Mouse (Mus musculus) lung, embryonic 15.5 days (tissue): Measurements from ENCODE around the gene Net1. TPM values are rescaled to one million over a fixed set of nuclear protein-coding genes. Genes with fewer than 3 reads are reported as not detected.
A peak's percentile ranks its signal among the peaks of the same experiment; 100 is the strongest.
"Not testable (repeated sequence)": the region's sequence is repeated elsewhere in the genome, so short reads cannot be mapped to it uniquely, and the experiment has no call there.

Experiments
- ATAC-seq: fragments of 200-750 bp; cut with Nextera tagmentation; 2 replicates; pipeline ENCODE4 v1.8.0; 2017; ENCODE audit warnings: moderate number of reproducible peaks, borderline replicate concordance; ENCODE audit not compliant: low FRiP score, low TSS enrichment; ENCODE audit errors: extremely low read depth
- H3K27ac ChIP-seq: fragments of 300-500 bp; sonication (generic); 2 replicates; pipeline ENCODE4 v1.5.1; 2015; ENCODE audit warnings: moderate library complexity, mild to moderate bottlenecking, inconsistent platforms
- H3K27me3 ChIP-seq: fragments of 300-500 bp; sonication (generic); 2 replicates; pipeline ENCODE4 v1.6.1; 2015; ENCODE audit warnings: inconsistent platforms
- H3K36me3 ChIP-seq: fragments of 300-500 bp; sonication (generic); 2 replicates; pipeline ENCODE4 v1.6.1; 2015; ENCODE audit warnings: inconsistent platforms
- H3K4me1 ChIP-seq: fragments of 300-500 bp; sonication (generic); 2 replicates; pipeline ENCODE4 v1.6.1; 2015; ENCODE audit warnings: inconsistent platforms
- H3K4me2 ChIP-seq: fragments of 300-500 bp; sonication (generic); 2 replicates; pipeline ENCODE4 v1.6.1; 2015; ENCODE audit warnings: inconsistent platforms, mild to moderate bottlenecking, moderate library complexity
- H3K4me3 ChIP-seq: fragments of 300-500 bp; sonication (generic); 2 replicates; pipeline ENCODE4 v1.5.1; 2015; ENCODE audit warnings: mild to moderate bottlenecking, inconsistent platforms
- H3K9ac ChIP-seq: fragments of 300-500 bp; sonication (generic); 2 replicates; pipeline ENCODE4 v1.6.1; 2015; ENCODE audit warnings: inconsistent platforms
- H3K9me3 ChIP-seq: fragments of 300-500 bp; sonication (generic); 2 replicates; pipeline ENCODE4 v1.6.1; 2016; ENCODE audit warnings: inconsistent platforms
- WGBS: fragments of 180-500 bp; shearing (Covaris S2); methylation state at CpG from one replicate; pipeline ENCODE4 v1.1.7; 2015; 5-methylcytosine and 5-hydroxymethylcytosine counted together
- polyA plus RNA-seq: library from polyadenylated mRNA; unstranded; fragments of >200 nt; fragmentation: Nextera tagmentation; extraction: Ambion mirVana; gene quantifications from 2 replicates; pipeline ENCODE4 v1.2.1, GENCODE M21; 2015

Net1 gene
- polyA plus RNA-seq, 1 experiment from 2014 or later: 89.7 TPM

GRCm38 (mm10) chr13:3907151-3907696 lies 10.8 kb downstream of the Net1 start:
- Histone ChIP-seq H3K4me2 (no peak overlapping the region), H3K27me3 (no peaks in the 10 kb centered on the region), H3K9ac (no peak overlapping the region), H3K36me3 (peaks cover 14% of the 10 kb centered on the region), H3K4me1 (peaks cover 13% of the 10 kb centered on the region; the same call in 1 of the 2 replicates), H3K9me3 (no peaks in the 10 kb centered on the region), H3K4me3 (no peak overlapping the region), H3K27ac (0 out of 2 replicates have a peak overlapping the region, but pooled peaks have one; percentile 24)
- ATAC-seq: no peak
- WGBS: 60% methylated on average over 6 of the region's 6 CpGs

- 91% methylated on average over 9 of the region's 9 CpGs for WGBS
These were observed 18.7 kb downstream of the Net1 start for GRCm38 (mm10) chr13:3899301-3899700.

GRCm38 (mm10) chr13:3898202-3898601 lies 19.8 kb downstream of the Net1 start:
- H3K4me3 ChIP-seq, H3K4me1 ChIP-seq, H3K27me3 ChIP-seq, H3K9ac ChIP-seq, H3K4me2 ChIP-seq, H3K27ac ChIP-seq, H3K9me3 ChIP-seq, ATAC-seq, H3K36me3 ChIP-seq: not testable (repeated sequence)
- 92% methylated on average over 5 of the region's 5 CpGs for WGBS

More at GRCm38 (mm10) chr13:3899301-3899700, 18.7 kb downstream of the Net1 start:
- Histone ChIP-seq H3K4me1 (no peaks in the 10 kb centered on the region), H3K27ac (no peak overlapping the region), H3K4me2 (no peak overlapping the region), H3K4me3 (no peak overlapping the region), H3K36me3 (peaks cover 6% of the 10 kb centered on the region; the same call in 1 of the 2 replicates), H3K9ac (no peak overlapping the region), H3K9me3 (no peaks in the 10 kb centered on the region), H3K27me3 (no peaks in the 10 kb centered on the region)
- ATAC-seq: no peak

GRCm38 (mm10) chr13:3896913-3897312 lies 21.1 kb downstream of the Net1 start:
- Histone ChIP-seq H3K27me3 (no peaks in the 10 kb centered on the region), H3K9me3 (no peaks in the 10 kb centered on the region), H3K4me2 (no peak overlapping the region), H3K36me3 (no peaks in the 10 kb centered on the region), H3K4me3 (no peak overlapping the region), H3K9ac (no peak overlapping the region), H3K4me1 (peaks cover 9% of the 10 kb centered on the region), H3K27ac (no peak overlapping the region)
- 24% methylated on average over 5 of the region's 5 CpGs for WGBS
- no peak for ATAC-seq

- H3K9me3 ChIP-seq: no peaks in the 10 kb centered on the region
- no peak for ATAC-seq
- no peak overlapping the region for H3K27ac ChIP-seq
- H3K4me3 ChIP-seq: no peak overlapping the region
- H3K27me3 ChIP-seq: no peaks in the 10 kb centered on the region
- 82% methylated on average over 6 of the region's 6 CpGs for WGBS
- no peak overlapping the region for H3K9ac ChIP-seq
- peaks cover 15% of the 10 kb centered on the region for H3K4me1 ChIP-seq
- H3K4me2 ChIP-seq: no peak overlapping the region
- no peaks in the 10 kb centered on the region for H3K36me3 ChIP-seq
These were observed 22.0 kb downstream of the Net1 start for GRCm38 (mm10) chr13:3896032-3896431.

GRCm38 (mm10) chr13:3895397-3895980 lies 22.5 kb downstream of the Net1 start:
- 60% methylated on average over 8 of the region's 8 CpGs for WGBS

GRCm38 (mm10) chr13:3894549-3894948 lies 23.5 kb downstream of the Net1 start:
- H3K4me1 ChIP-seq: peaks cover 20% of the 10 kb centered on the region
- no peak overlapping the region for H3K4me3 ChIP-seq
- no peak overlapping the region for H3K4me2 ChIP-seq
- no peak for ATAC-seq
- H3K9me3 ChIP-seq: no peaks in the 10 kb centered on the region
- no peak overlapping the region for H3K9ac ChIP-seq
- H3K36me3 ChIP-seq: no peaks in the 10 kb centered on the region
- 73% methylated on average over 8 of the region's 8 CpGs for WGBS
- H3K27ac ChIP-seq: no peak overlapping the region
- no peaks in the 10 kb centered on the region for H3K27me3 ChIP-seq

More at GRCm38 (mm10) chr13:3895397-3895980, 22.5 kb downstream of the Net1 start:
- no peak overlapping the region for H3K4me3 ChIP-seq
- no peak for ATAC-seq
- no peaks in the 10 kb centered on the region for H3K27me3 ChIP-seq
- H3K9ac ChIP-seq: no peak overlapping the region
- H3K4me2 ChIP-seq: no peak overlapping the region
- peaks cover 15% of the 10 kb centered on the region for H3K4me1 ChIP-seq
- H3K9me3 ChIP-seq: no peaks in the 10 kb centered on the region
- no peak overlapping the region for H3K27ac ChIP-seq
- H3K36me3 ChIP-seq: no peaks in the 10 kb centered on the region

- under 1% methylated on average over 35 of the region's 35 CpGs for WGBS
- H3K4me1 ChIP-seq: peaks cover 24% of the 10 kb centered on the region
- peak; percentile 98 for ATAC-seq
- peak overlapping the region; percentile 71 for H3K4me3 ChIP-seq
- no peaks in the 10 kb centered on the region for H3K9me3 ChIP-seq
- no peaks in the 10 kb centered on the region for H3K27me3 ChIP-seq
- peak overlapping the region; percentile 74 for H3K9ac ChIP-seq
- peaks cover 6% of the 10 kb centered on the region; the same call in 1 of the 2 replicates for H3K36me3 ChIP-seq
- H3K4me2 ChIP-seq: peak overlapping the region; percentile 60
- H3K27ac ChIP-seq: peak overlapping the region; percentile 86
These were observed 24.8 kb downstream of the Net1 start for GRCm38 (mm10) chr13:3893126-3893734.

- 4% methylated on average over 7 of the region's 7 CpGs for WGBS
- peaks cover 12% of the 10 kb centered on the region for H3K36me3 ChIP-seq
These were observed 25.4 kb downstream of the Net1 start for GRCm38 (mm10) chr13:3892601-3893000.

GRCm38 (mm10) chr13:3891479-3892087 lies 26.4 kb downstream of the Net1 start:
- 24% methylated on average over 8 of the region's 8 CpGs for WGBS
- Histone ChIP-seq H3K36me3 (peaks cover 22% of the 10 kb centered on the region), H3K4me2 (peak overlapping the region; percentile 60), H3K4me1 (peaks cover 24% of the 10 kb centered on the region), H3K9me3 (no peaks in the 10 kb centered on the region), H3K4me3 (peak overlapping the region; percentile 71), H3K27me3 (no peaks in the 10 kb centered on the region), H3K27ac (peak overlapping the region; percentile 43; the same call in 1 of the 2 replicates), H3K9ac (peak overlapping the region; percentile 74; the same call in 1 of the 2 replicates)
- no peak for ATAC-seq

More at GRCm38 (mm10) chr13:3892601-3893000, 25.4 kb downstream of the Net1 start:
- peak overlapping the region; percentile 60 for H3K4me2 ChIP-seq
- peaks cover 24% of the 10 kb centered on the region for H3K4me1 ChIP-seq
- H3K9me3 ChIP-seq: no peaks in the 10 kb centered on the region
- no peaks in the 10 kb centered on the region for H3K27me3 ChIP-seq
- no peak for ATAC-seq
- H3K9ac ChIP-seq: peak overlapping the region; percentile 74
- peak overlapping the region; percentile 4; the same call in 1 of the 2 replicates for H3K27ac ChIP-seq
- H3K4me3 ChIP-seq: peak overlapping the region; percentile 71

- Histone ChIP-seq H3K4me1 (peaks cover 24% of the 10 kb centered on the region), H3K27me3 (no peaks in the 10 kb centered on the region), H3K9me3 (no peaks in the 10 kb centered on the region), H3K4me2 (peak overlapping the region; percentile 33), H3K36me3 (peaks cover 36% of the 10 kb centered on the region), H3K27ac (peak overlapping the region; percentile 33; the same call in 1 of the 2 replicates), H3K4me3 (0 out of 2 replicates have a peak overlapping the region, but pooled peaks have one; percentile 7), H3K9ac (no peak overlapping the region)
- no peak for ATAC-seq
- 49% methylated on average over 8 of the region's 8 CpGs for WGBS
These were observed 28.0 kb downstream of the Net1 start for GRCm38 (mm10) chr13:3890061-3890460.
